Mouse (Mus musculus) spleen, adult 2 months (tissue): ENCODE results near the gene Usp47. TPM values are rescaled to one million over a fixed set of nuclear protein-coding genes. Genes with fewer than 3 reads are reported as not detected.
"Not testable (repeated sequence)": the region's sequence is repeated elsewhere in the genome, so short reads cannot be mapped to it uniquely, and the experiment has no call there.

Experiments
- DNase-seq, 2 experiments: peaks; one replicate each; pipeline versions ENCODE4 v3.0.0 to v3.0.0-alpha.2; 2012 to 2021; ENCODE audit warnings: low spot score in 2 of 2, low read depth in 1 of 2
- H3K27ac ChIP-seq: fragments of 200-500 bp; 2 replicates; pipeline ENCODE4 v1.5.1; 2012; ENCODE audit warnings: low read length, inconsistent platforms; ENCODE audit not compliant: insufficient read depth
- H3K27me3 ChIP-seq: fragments of 200-500 bp; 2 replicates; pipeline ENCODE4 v1.6.1; 2012; ENCODE audit warnings: mild to moderate bottlenecking, moderate library complexity, low read length, inconsistent platforms; ENCODE audit not compliant: control insufficient read depth, insufficient read depth
- H3K36me3 ChIP-seq: fragments of 200-500 bp; 2 replicates; pipeline ENCODE4 v1.6.1; 2012; ENCODE audit warnings: mild to moderate bottlenecking, low read length, inconsistent platforms; ENCODE audit not compliant: control insufficient read depth, insufficient read depth
- H3K4me1 ChIP-seq: fragments of 200-500 bp; 2 replicates; pipeline ENCODE4 v1.6.1; 2011; ENCODE audit warnings: inconsistent platforms; ENCODE audit not compliant: control insufficient read depth, insufficient read depth, insufficient read length
- H3K4me3 ChIP-seq: fragments of 200-500 bp; 2 replicates; pipeline ENCODE4 v1.5.1; 2011; ENCODE audit warnings: mild to moderate bottlenecking, inconsistent platforms; ENCODE audit not compliant: insufficient read depth, insufficient read length; ENCODE audit errors: extremely low read depth
- CTCF ChIP-seq: fragments of 200-500 bp; IDR thresholded peaks from 2 replicates; pipeline ENCODE4 v1.5.1; 2011; ENCODE audit warnings: mild to moderate bottlenecking, inconsistent platforms; ENCODE audit not compliant: insufficient read depth, insufficient read length, insufficient replicate concordance; ENCODE audit errors: extremely low read depth
- POLR2A ChIP-seq: fragments of 200-500 bp; IDR thresholded peaks from 2 replicates; pipeline ENCODE4 v1.6.1; 2011; ENCODE audit warnings: low read depth, low read length, inconsistent platforms
- WGBS: fragments of 180-500 bp; shearing (Covaris S2); methylation state at CpG from one replicate; pipeline ENCODE4 v1.1.7; 2018; 5-methylcytosine and 5-hydroxymethylcytosine counted together
- polyA plus RNA-seq: library from polyadenylated mRNA; depleted of rRNA; stranded (reverse); fragments of >200 nt; gene quantifications from 2 replicates; pipeline ENCODE4 v1.2.3, GENCODE M21; 2012

Usp47 gene
- polyA plus RNA-seq, 1 experiment, result 5.2 TPM

DNA sequence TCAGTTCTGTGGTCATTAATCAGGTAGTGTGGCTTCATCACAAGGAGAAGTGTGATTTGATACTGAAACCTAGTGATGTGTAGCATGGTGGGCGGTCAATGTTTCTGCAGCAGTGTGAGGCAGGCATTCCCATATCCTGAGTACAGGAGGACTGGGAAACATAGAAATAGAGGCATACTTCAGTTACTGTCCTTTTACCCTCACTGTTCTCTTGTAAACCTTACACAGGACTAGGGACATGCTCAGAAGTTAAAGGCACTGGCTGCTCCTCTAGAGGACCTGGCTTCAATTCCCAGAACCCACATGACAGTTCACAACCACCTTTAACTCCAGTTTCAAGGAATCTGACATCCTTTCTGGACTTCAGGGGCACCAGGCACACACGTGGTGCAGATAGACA lies 62.9 kb downstream of the Usp47 start:
- TF ChIP-seq CTCF, result no peak

DNA sequence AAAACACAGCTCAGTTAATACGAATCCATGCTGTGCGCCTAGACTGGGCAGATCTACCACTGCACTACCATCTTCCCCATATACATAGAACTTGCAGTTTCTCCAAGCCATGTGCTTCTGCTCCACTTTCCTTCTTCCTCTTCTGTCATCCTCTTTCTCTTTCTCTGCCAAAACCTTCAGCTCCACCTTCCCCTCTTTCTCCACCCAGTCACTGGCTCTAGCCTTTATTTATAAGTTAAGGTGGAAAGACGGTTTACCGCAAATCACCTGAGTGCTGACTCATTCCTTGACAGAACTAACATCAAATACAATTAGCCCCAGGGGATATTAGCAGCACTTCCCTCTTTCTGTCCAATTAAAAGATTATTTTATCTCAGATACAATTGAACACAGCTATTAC lies 71.6 kb downstream of the Usp47 start:
- H3K36me3 ChIP-seq, result peaks cover 20% of the 10 kb centered on the region
- H3K27me3 ChIP-seq, H3K27ac ChIP-seq, DNase-seq, H3K4me3 ChIP-seq, H3K4me1 ChIP-seq: not testable (repeated sequence)
- 91% methylated on average over 4 of the region's 4 CpGs for WGBS

More for the DNA sequence above, 62.9 kb downstream of the Usp47 start:
- DNase-seq, result no peak
- Histone ChIP-seq H3K27me3 (no peaks in the 10 kb centered on the region), H3K36me3 (peaks cover 29% of the 10 kb centered on the region), H3K4me3 (no peak overlapping the region), H3K27ac (no peak overlapping the region), H3K4me1 (no peaks in the 10 kb centered on the region)
- 90% methylated on average over 2 of the region's 2 CpGs for WGBS

DNA sequence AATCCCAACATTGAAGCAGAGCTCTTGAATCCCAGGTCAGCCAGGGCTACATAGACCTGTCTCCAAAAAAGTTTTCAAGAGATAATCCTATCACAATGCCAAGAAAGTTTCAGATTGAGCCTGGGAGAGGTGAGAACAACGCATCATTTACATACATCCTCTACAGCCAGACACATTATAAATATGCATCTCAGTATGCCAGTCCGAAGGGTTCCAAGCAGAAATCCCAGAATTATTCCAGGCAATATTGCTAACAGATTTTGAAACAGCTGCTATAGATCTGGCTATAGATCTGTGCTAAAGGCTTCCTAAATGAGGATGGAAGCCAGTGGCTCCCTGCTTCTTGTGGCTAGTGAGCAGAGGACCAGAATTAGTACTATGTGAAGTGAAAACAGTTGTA lies 77.6 kb downstream of the Usp47 start:
- TF ChIP-seq CTCF (no peak), POLR2A (no peak)
- H3K27me3 ChIP-seq, result no peaks in the 10 kb centered on the region
- H3K4me1 ChIP-seq, result no peaks in the 10 kb centered on the region
- DNase-seq, result no peak
- no peak overlapping the region for H3K27ac ChIP-seq
- peaks cover 20% of the 10 kb centered on the region for H3K36me3 ChIP-seq
- no peak overlapping the region for H3K4me3 ChIP-seq
- 99% methylated on average over 2 of the region's 2 CpGs for WGBS

DNA sequence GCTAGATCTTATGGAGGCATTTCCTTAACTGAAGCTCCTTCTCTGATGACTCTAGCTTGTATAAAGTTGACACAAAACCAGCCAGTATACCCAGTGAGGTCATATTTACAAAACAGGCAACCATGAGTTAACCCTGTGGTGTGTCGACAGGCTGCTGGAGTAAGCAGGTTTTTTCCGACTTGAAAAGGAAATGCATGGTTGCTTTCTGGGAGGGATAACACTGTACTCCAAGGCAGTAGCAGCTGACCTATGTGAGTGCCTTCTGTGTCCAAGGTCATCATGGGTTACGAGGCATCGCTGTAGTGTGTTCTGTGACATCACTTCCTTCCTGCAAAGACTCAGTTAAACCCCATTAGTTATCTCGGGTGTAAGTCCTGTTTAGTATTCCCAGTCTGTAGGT lies 79.6 kb downstream of the Usp47 start:
- Histone ChIP-seq H3K27me3 (no peaks in the 10 kb centered on the region), H3K36me3 (peaks cover 31% of the 10 kb centered on the region), H3K27ac (no peak overlapping the region), H3K4me3 (no peak overlapping the region), H3K4me1 (no peaks in the 10 kb centered on the region)
- WGBS, result 69% methylated on average over 5 of the region's 5 CpGs
- TF ChIP-seq CTCF (no peak), POLR2A (no peak)
- DNase-seq, result no peak

DNA sequence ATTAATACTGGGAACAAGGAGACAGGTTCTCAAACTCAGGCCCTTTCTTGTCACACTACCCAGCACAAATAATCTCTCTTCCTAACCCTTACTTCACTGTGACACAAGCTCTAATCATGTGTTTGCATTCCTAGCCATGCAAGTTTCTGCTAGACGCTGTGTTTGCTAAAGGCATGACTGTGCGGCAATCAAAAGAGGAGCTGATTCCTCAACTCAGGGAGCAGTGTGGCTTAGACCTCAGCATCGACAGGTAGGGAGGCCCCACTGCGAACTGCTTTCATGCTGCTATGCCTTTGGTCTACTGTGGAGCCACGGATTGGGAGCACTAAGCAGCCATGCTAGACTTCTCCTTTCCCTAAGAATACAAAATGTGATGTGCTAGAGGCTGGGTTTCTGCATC lies 80.5 kb downstream of the Usp47 start:
- Histone ChIP-seq H3K4me3 (no peak overlapping the region), H3K27ac (no peak overlapping the region), H3K27me3 (no peaks in the 10 kb centered on the region), H3K4me1 (no peaks in the 10 kb centered on the region), H3K36me3 (peaks cover 35% of the 10 kb centered on the region)
- no peak for DNase-seq
- TF ChIP-seq POLR2A, result no peak
- no peak for TF ChIP-seq CTCF
- WGBS, result 96% methylated on average over 5 of the region's 5 CpGs

DNA sequence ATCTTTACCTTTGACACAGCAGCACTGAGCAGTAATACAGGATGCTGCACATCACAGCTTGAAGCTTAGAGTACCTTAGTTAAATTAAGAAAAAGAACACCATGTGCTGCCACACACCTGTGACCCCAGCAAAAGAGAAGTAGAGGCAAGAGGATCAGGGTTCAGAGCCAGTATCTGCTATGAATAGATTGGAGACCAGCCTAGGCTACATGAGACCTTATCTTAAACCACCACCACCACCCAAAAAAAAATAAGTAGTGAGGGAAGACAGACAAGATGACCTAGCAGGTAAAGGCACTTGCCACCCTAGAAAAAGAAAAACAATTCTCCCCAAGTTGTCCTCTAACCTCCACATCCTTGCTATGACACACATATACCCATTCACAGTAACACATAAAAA lies 85.5 kb downstream of the Usp47 start:
- no peak for DNase-seq
- H3K27me3 ChIP-seq, result no peaks in the 10 kb centered on the region
- H3K4me3 ChIP-seq, result no peak overlapping the region
- H3K36me3 ChIP-seq, result peaks cover 36% of the 10 kb centered on the region
- TF ChIP-seq POLR2A (no peak), CTCF (no peak)
- no peak overlapping the region for H3K27ac ChIP-seq
- no peaks in the 10 kb centered on the region for H3K4me1 ChIP-seq

DNA sequence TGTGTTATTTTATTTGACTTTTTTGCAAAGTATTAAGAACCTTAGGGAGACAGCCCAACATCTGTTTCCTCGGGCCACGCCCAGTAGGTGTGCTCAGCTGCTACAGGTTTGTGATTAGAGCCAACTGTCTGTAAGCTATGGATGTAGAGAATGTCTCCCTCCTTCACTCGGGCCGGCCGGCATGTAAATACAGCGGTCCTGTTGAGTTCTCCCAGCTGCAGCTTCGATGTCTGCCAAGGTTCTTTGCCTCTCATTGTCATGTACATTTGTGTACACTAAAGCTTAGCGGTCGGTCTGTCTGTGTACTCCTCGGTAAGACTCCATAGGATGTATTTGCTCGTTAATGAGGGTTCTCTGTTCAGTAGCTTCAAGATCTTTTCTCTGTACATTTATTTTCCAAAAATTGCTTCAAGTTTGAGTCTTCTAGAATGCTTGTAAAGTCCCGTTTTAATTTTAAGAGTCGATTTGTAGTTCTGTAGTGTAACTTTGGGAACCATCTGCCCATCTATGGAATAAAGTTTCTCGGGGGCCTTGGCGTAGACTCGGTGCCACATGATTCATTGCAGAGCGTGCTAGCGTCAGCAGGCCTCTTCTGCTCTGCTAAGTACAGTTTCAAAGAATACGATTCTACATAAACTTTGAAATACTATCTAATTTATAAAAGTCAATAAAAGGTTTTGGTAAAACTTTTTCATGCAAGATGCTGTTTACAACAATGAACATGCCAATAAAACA lies 87.5 kb downstream of the Usp47 start:
- Histone ChIP-seq H3K27ac (no peak overlapping the region), H3K36me3 (peaks cover 26% of the 10 kb centered on the region), H3K4me3 (no peak overlapping the region), H3K4me1 (no peaks in the 10 kb centered on the region), H3K27me3 (no peaks in the 10 kb centered on the region)
- TF ChIP-seq CTCF (no peak), POLR2A (no peak)
- DNase-seq, result no peak
- WGBS, result 94% methylated on average over 19 of the region's 19 CpGs
